Mouse (Mus musculus): ENCODE data around the gene Gm16867.
"Not testable (repeated sequence)": the region's sequence is repeated elsewhere in the genome, so short reads cannot be mapped to it uniquely, and the experiment has no call there.

Gene Gm16867

GRCm38 (mm10) chr14:69467612-69468366 lies 35.4 kb downstream of the Gm16867 start:
- not testable (repeated sequence) for DNase-seq (ENCODE audit: low spot score)

- DNase-seq (ENCODE audit: low spot score), result not testable (repeated sequence)
Observed at GRCm38 (mm10) chr14:69464465-69464864, 38.7 kb downstream of the Gm16867 start.

GRCm38 (mm10) chr14:69457691-69458090 lies 45.5 kb downstream of the Gm16867 start:
- DNase-seq (ENCODE audit: low spot score), result not testable (repeated sequence)

GRCm38 (mm10) chr14:69454640-69455039 lies 48.5 kb downstream of the Gm16867 start:
- not testable (repeated sequence) for DNase-seq (ENCODE audit: low spot score)

- not testable (repeated sequence) for DNase-seq (ENCODE audit: low spot score)
Observed at GRCm38 (mm10) chr14:69448845-69449244, 54.3 kb downstream of the Gm16867 start.

GRCm38 (mm10) chr14:69447006-69447405 lies 56.2 kb downstream of the Gm16867 start:
- not testable (repeated sequence) for DNase-seq (ENCODE audit: low spot score)

- not testable (repeated sequence) for DNase-seq (ENCODE audit: low spot score)
Observed at GRCm38 (mm10) chr14:69443092-69443692, 60.0 kb downstream of the Gm16867 start.

- not testable (repeated sequence) for DNase-seq (ENCODE audit: low spot score)
Observed at GRCm38 (mm10) chr14:69440955-69441354, 62.2 kb downstream of the Gm16867 start.

- DNase-seq (ENCODE audit: low spot score), result not testable (repeated sequence)
Observed at GRCm38 (mm10) chr14:69438678-69439214, 64.4 kb downstream of the Gm16867 start.

- not testable (repeated sequence) for DNase-seq (ENCODE audit: low spot score)
Observed at GRCm38 (mm10) chr14:69421003-69421402, 82.2 kb downstream of the Gm16867 start.

- DNase-seq (ENCODE audit: low spot score), result not testable (repeated sequence)
Observed at GRCm38 (mm10) chr14:69417545-69417944, 85.6 kb downstream of the Gm16867 start.

All from testis, postnatal 14 days (tissue).